Mouse (Mus musculus) neural tube, embryonic 13.5 days (tissue): ENCODE results near the gene Samd5. TPM values are rescaled to one million over a fixed set of nuclear protein-coding genes. Genes with fewer than 3 reads are reported as not detected.

Source experiments
- ATAC-seq: fragments of 200-750 bp; cut with Nextera tagmentation; 2 replicates; pipeline ENCODE4 v1.8.0; 2017; ENCODE audit warnings: low read depth, mild to moderate bottlenecking, moderate TSS enrichment, moderate library complexity
- H3K27ac ChIP-seq: fragments of 300-500 bp; sonication (generic); replicated peaks from 2 replicates; pipeline ENCODE4 v1.5.1; 2015; ENCODE audit warnings: moderate library complexity, mild to moderate bottlenecking, inconsistent platforms
- H3K27me3 ChIP-seq: fragments of 300-500 bp; sonication (generic); 2 replicates; pipeline ENCODE4 v1.6.1; 2015; ENCODE audit warnings: mild to moderate bottlenecking, inconsistent platforms
- H3K36me3 ChIP-seq: fragments of 300-500 bp; sonication (generic); 2 replicates; pipeline ENCODE4 v1.6.1; 2015; ENCODE audit warnings: mild to moderate bottlenecking, inconsistent platforms
- H3K4me1 ChIP-seq: fragments of 300-500 bp; sonication (generic); replicated peaks from 2 replicates; pipeline ENCODE4 v1.6.1; 2015; ENCODE audit warnings: inconsistent platforms
- H3K4me2 ChIP-seq: fragments of 300-500 bp; sonication (generic); 2 replicates; pipeline ENCODE4 v1.6.1; 2015; ENCODE audit warnings: inconsistent platforms, mild to moderate bottlenecking, moderate library complexity
- H3K4me3 ChIP-seq: fragments of 300-500 bp; sonication (generic); 2 replicates; pipeline ENCODE4 v1.5.1; 2015; ENCODE audit warnings: mild to moderate bottlenecking, inconsistent platforms
- H3K9ac ChIP-seq: fragments of 300-500 bp; sonication (generic); 2 replicates; pipeline ENCODE4 v1.6.1; 2015; ENCODE audit warnings: moderate library complexity, mild to moderate bottlenecking, inconsistent platforms
- H3K9me3 ChIP-seq: fragments of 300-500 bp; sonication (generic); 2 replicates; pipeline ENCODE4 v1.6.1; 2016; ENCODE audit warnings: inconsistent platforms
- WGBS: fragments of 180-500 bp; shearing (Covaris S2); methylation state at CpG from one replicate; pipeline ENCODE4 v1.1.7; 2015; 5-methylcytosine and 5-hydroxymethylcytosine counted together
- polyA plus RNA-seq: library from polyadenylated mRNA; unstranded; fragments of >200 nt; fragmentation: Nextera tagmentation; extraction: Ambion mirVana; gene quantifications from 2 replicates; pipeline ENCODE4 v1.2.1, GENCODE M21; 2015

Gene Samd5
- polyA plus RNA-seq = 4.2 TPM in 2 replicates

DNA sequence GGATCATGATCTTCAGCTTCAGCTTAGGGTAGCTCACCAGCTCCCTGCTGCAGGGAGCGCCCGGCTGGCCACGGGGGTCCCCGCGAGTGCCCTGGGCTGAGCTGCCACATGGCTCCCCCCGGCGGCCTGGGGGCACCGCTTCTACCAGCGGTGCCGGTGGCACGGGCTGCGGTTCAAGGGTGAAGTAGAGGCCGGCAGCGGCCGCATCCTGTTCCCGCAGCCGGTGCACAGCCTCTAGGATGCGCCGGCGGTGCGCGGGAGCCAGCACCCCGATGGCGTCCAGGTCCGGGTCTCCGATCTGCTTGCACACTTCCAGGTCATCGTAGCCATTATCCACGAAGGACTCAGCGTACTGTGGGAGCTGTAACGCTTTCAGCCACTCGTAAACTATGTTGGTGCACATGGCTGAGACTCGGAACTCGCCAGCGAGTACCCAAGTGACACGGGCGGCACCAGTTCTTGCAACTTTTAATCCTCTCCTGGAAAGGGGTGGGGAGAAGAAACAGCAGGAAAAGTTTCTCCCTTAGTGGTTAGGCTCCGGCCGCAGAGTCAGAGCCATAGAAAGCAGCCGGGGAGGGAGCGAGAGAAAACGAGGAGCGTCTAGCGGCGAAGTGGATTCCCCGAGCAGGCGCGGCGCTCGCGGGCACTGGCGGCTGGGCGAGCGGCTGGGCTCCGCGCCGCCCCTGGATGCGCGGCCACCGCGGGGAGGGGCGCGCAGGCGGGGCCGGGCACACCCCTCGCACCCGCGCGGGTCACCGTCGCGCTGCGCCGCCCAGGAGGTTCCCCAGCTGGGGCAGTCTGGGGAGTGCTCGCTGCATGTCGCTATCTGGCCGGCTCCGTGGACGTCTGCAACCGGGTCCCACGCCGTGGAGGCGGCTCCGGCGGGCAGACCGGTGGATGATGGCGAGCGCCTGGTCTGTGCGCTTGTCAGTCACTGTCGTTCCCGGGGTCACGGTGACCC lies at the start of gene Samd5:
Gene Samd5, minus strand, starts transcription at position 648 of the 961 bp plus-strand sequence.
- H3K9ac ChIP-seq = peak within 1 kb of the TSS; percentile 79
- peaks cover 23% of the 10 kb centered on the region for H3K27me3 ChIP-seq
- H3K9me3 ChIP-seq = no peaks in the 10 kb centered on the region
- H3K4me1 ChIP-seq = peaks cover 47% of the 10 kb centered on the region
- WGBS = 1% methylated on average over 91 of the region's 91 CpGs
- H3K4me3 ChIP-seq = peak within 1 kb of the TSS; percentile 71
- no peaks in the 10 kb centered on the region for H3K36me3 ChIP-seq
- H3K4me2 ChIP-seq = peak within 1 kb of the TSS; percentile 95
- peak within 1 kb of the TSS; percentile 81 for H3K27ac ChIP-seq
- peak; percentile 85 for ATAC-seq

DNA sequence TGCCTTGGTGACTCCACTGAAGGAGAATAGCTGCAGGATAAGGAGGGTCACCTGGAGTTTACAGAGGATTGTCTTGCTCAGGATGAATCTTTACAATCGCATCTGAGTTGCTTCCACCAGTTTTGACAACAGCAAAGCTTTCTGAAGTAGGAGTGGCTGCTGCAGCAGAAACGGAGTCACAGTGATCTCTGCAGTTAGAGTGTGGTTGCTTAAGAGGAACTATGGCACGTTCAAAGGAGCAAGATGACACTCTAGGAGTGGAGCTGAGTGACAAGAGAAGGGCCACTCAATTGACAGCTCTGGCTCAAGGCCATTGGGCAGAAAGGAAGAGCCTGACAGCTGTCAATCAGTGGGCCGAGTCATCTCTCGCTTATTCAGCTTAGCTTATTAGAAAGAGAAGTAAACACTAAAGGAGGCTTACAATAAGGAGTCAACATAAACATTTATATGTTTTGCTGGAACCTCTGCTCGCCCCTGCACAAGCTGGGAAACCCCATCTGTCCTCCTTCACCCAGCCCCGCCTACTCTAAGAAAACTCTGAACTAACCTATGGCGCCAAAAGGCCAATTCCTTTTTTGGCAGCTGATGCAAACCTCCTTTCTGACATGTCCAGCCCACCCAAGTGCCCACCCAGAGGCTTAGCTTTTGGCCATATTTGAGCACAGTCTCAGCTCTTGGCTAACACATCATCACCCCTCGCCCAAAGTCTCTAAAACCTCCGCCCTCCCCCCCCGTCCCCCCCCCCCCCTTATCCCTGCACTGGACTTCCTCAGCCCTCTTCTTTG lies 47.7 kb upstream of the Samd5 start:
- no peak overlapping the region for H3K4me3 ChIP-seq
- H3K9ac ChIP-seq = no peak overlapping the region
- ATAC-seq = no peak
- no peaks in the 10 kb centered on the region for H3K9me3 ChIP-seq
- WGBS = 85% methylated on average over 10 of the region's 11 CpGs
- no peak overlapping the region for H3K27ac ChIP-seq
- H3K4me2 ChIP-seq = no peak overlapping the region
- no peaks in the 10 kb centered on the region for H3K4me1 ChIP-seq
- H3K27me3 ChIP-seq = no peaks in the 10 kb centered on the region
- H3K36me3 ChIP-seq = no peaks in the 10 kb centered on the region

DNA sequence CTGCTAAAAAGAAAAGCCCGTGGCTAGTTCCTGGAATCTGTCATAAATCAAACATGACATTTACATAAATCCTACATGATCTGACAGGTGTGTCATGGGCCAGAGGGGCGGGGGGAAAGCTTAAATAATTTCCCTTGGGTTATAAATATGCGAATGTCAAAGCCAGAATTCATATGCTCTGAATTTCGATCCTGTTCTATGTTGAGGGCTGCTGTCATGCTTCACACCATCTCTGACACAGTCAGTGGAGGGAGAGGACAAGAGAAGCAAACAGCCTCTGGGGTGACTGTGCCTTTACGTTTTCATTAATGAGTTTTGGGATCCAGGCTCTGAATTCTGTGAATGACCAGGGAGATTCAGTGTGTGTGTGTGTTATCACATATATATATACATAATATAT lies 45.0 kb upstream of the Samd5 start:
- no peak for ATAC-seq
- no peaks in the 10 kb centered on the region for H3K9me3 ChIP-seq
- H3K4me2 ChIP-seq = no peak overlapping the region
- H3K9ac ChIP-seq = no peak overlapping the region
- 67% methylated on average over 5 of the region's 5 CpGs for WGBS
- H3K36me3 ChIP-seq = no peaks in the 10 kb centered on the region
- no peaks in the 10 kb centered on the region for H3K4me1 ChIP-seq
- no peak overlapping the region for H3K4me3 ChIP-seq
- H3K27me3 ChIP-seq = no peaks in the 10 kb centered on the region
- no peak overlapping the region for H3K27ac ChIP-seq

DNA sequence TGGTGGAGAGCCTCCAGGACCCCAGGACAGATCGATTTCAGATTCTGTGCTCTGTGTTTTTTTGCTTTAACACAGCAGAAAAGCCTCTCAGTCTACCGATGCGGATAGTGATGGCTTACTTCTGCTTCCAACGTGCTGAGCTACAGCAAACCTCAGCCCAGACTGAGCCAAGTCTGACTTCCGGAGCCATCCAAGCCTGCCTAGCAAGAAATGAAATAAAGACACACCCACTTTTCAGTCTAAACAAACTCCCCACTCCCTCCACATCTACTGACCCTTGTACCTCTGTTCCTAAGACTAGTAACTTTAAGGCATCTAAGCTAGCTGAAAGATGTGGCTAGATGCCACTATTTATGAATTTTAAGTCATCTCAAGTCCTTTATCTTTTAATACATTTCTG lies 43.1 kb upstream of the Samd5 start:
- Histone ChIP-seq H3K9ac (no peak overlapping the region), H3K4me3 (no peak overlapping the region), H3K4me2 (no peak overlapping the region), H3K9me3 (no peaks in the 10 kb centered on the region), H3K4me1 (no peaks in the 10 kb centered on the region), H3K27me3 (no peaks in the 10 kb centered on the region), H3K27ac (no peak overlapping the region), H3K36me3 (no peaks in the 10 kb centered on the region)
- WGBS = 82% methylated on average over 5 of the region's 5 CpGs
- ATAC-seq = no peak

DNA sequence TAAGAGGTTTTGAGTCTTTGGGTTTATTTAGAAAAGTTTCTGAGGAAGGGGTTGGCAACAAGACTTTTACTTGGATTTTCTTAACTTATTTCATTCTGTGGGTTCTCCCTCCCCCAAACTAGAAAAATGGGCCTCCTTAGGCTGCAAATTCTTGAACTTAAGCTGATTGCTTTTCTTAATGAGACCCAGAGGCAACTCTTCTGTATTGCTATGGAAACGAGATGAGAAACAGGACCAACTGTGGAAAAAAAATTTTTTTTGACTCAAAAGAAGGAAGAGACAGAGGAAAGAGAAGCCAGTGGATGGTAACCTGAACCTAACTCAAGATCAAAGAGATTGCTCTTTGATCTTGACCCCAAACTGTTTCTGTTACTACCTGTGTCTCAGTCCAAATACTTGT lies 29.9 kb upstream of the Samd5 start:
- H3K9me3 ChIP-seq = no peaks in the 10 kb centered on the region
- H3K27ac ChIP-seq = no peak overlapping the region
- no peak overlapping the region for H3K9ac ChIP-seq
- H3K36me3 ChIP-seq = no peaks in the 10 kb centered on the region
- no peaks in the 10 kb centered on the region for H3K27me3 ChIP-seq
- no peak for ATAC-seq
- H3K4me2 ChIP-seq = no peak overlapping the region
- no peaks in the 10 kb centered on the region for H3K4me1 ChIP-seq
- no peak overlapping the region for H3K4me3 ChIP-seq
- WGBS = 59% methylated on average over 1 of the region's 1 CpGs

DNA sequence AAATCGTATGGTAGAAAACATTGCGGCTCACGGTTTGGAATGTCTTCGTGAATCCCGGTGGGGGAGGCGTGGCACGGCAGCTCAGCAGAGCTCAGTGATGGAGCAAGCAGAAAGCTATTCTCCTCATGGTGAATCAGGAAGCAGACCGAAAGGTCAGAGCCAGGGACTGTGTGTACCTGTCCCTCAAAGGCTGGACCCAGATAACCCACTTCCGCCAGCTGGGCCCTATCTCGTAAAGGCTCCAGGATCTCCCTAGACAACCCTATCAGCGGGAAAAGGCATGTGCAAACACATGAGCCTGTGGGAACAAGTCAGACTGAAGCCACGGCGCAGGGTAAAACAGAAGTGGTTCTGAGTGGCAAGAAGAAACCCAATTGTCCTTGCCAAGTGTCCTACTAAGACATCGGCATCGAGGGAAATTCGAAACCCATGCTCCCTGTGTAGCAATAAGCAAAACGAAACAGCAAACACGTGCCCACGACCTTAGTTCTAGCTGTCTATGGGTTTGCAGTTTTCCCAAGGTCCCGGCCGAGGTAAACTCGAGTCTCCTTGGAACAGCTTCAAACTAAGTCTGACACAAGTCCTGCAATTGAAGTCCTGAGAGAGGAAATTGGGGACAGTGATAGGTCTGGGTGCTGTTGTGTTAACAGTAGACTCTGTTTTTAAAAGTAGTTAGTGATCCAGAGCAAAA lies 24.2 kb upstream of the Samd5 start:
- 94% methylated on average over 22 of the region's 22 CpGs for WGBS

DNA sequence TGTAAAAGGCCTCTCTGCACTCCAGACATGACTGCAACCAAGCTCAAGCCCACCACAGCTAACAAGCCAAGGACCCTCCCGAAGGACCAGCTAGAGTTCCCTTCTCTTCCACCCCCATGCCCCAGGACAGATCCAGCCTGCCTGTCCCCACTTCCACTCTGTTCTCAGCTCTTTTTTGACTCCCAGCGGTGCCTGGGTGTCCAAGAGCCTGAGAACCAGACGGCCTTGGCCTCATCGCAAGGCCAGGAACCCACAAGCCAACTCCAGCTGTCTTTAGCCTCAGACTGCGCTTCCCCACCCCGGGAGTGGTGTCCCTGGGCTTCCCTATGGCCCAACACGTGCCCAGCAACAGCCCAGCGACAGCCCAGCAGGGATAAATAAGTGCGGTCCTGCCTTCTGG lies 23.1 kb upstream of the Samd5 start:
- H3K27ac ChIP-seq = no peak overlapping the region
- H3K27me3 ChIP-seq = peaks cover 16% of the 10 kb centered on the region; the same call in 1 of the 2 replicates
- no peaks in the 10 kb centered on the region for H3K9me3 ChIP-seq
- no peak overlapping the region for H3K4me2 ChIP-seq
- 79% methylated on average over 9 of the region's 9 CpGs for WGBS
- no peak overlapping the region for H3K9ac ChIP-seq
- no peak for ATAC-seq
- H3K4me3 ChIP-seq = no peak overlapping the region
- H3K4me1 ChIP-seq = peaks cover 5% of the 10 kb centered on the region
- no peaks in the 10 kb centered on the region for H3K36me3 ChIP-seq

More for the DNA sequence above, 24.2 kb upstream of the Samd5 start:
- Histone ChIP-seq H3K9me3 (no peaks in the 10 kb centered on the region), H3K27me3 (peaks cover 16% of the 10 kb centered on the region; the same call in 1 of the 2 replicates), H3K4me2 (no peak overlapping the region), H3K36me3 (no peaks in the 10 kb centered on the region), H3K4me1 (peaks cover 5% of the 10 kb centered on the region), H3K27ac (no peak overlapping the region), H3K4me3 (no peak overlapping the region), H3K9ac (no peak overlapping the region)
- ATAC-seq = no peak

DNA sequence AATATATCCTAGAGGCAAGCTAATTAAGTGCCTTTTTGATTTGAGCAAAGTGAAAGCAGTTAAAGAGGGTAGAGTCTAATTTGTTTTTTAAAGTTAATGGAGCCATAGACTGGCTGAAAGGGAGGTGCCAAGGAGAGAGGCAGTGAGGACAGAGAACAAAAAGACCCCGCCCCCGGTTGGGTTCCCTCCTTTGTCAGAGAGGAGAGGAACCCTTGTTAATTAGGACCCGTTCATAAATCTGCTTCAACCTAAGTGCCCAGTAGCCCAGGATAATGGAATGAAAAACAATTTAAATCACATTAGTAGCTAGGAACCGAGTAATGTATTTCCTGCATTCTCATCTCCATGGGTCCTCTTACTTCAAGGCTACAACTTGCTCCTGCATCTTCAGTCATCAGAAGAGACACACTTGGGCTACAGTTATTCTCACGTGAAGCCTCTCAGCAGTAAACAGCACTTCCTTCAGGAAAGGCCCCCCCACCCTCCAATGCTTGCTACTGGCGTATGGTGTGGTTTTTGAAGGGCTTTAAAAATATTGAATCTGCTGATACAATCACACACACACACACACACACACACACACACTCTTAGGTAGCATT lies 21.6 kb upstream of the Samd5 start:
- no peak overlapping the region for H3K4me2 ChIP-seq
- no peak overlapping the region for H3K27ac ChIP-seq
- H3K9me3 ChIP-seq = no peaks in the 10 kb centered on the region
- H3K27me3 ChIP-seq = peaks cover 16% of the 10 kb centered on the region; the same call in 1 of the 2 replicates
- H3K4me1 ChIP-seq = peaks cover 5% of the 10 kb centered on the region
- H3K36me3 ChIP-seq = no peaks in the 10 kb centered on the region
- ATAC-seq = peak; percentile 75
- no peak overlapping the region for H3K4me3 ChIP-seq
- no peak overlapping the region for H3K9ac ChIP-seq
- 11% methylated on average over 6 of the region's 6 CpGs for WGBS

DNA sequence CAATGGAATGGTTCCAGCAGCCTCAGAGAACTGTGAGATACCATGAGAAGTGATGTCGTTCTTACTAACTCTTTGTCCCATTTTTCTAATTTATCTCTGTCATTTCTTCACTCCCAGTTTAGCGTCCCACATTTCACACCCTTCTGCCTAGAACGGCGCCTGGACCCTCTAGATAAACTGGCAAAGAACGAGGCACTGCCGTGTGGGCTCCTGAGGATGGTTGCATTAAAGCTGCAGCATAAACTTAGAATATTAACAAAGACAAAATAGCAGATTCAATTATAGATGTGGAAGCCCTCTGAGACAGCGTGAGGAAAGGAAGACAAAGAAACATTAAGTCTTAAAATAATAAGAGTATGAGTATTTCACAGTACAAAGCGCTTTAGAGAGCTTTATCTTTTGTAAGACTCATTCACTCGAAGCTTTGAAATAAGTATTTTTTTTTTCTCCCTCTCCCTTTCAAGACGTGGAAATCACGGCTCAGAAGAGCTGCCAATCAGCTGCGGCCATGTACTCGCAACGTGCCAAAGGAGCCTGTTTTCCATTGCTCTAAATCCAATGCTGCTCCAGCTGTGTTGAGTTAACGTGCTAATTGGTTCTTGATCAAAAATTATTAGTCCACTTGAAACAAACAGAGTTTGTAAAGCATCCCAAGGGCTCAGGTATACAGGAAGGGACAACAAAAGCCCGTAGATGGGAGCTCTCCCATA lies 19.1 kb upstream of the Samd5 start:
- ATAC-seq = no peak
- H3K4me3 ChIP-seq = no peak overlapping the region
- no peaks in the 10 kb centered on the region for H3K36me3 ChIP-seq
- no peak overlapping the region for H3K27ac ChIP-seq
- no peaks in the 10 kb centered on the region for H3K9me3 ChIP-seq
- peaks cover 13% of the 10 kb centered on the region; the same call in 1 of the 2 replicates for H3K27me3 ChIP-seq
- H3K4me1 ChIP-seq = peaks cover 5% of the 10 kb centered on the region
- H3K4me2 ChIP-seq = no peak overlapping the region
- H3K9ac ChIP-seq = no peak overlapping the region
- WGBS = 67% methylated on average over 16 of the region's 16 CpGs

DNA sequence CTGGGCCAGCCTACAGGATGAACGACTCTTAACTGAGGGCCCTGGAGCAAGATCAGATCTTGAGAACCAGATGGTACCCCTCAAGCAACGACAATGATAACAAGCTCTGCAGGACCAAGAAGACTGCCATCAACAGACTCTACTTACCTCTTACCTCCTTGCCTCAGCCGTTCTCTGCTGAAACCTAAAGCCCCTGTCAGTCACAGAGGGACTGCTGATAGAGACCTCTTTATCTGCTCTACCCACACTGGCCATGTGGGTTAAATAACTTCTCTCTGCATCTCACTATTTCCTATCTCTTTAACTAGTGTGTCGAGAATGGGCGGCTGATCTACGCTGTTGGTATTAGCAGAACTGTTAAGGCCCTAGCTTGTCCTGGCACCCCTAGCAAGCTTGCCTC lies 5.9 kb upstream of the Samd5 start:
- peaks cover 25% of the 10 kb centered on the region for H3K4me1 ChIP-seq
- ATAC-seq = no peak
- H3K9ac ChIP-seq = no peak overlapping the region
- H3K27me3 ChIP-seq = peaks cover 6% of the 10 kb centered on the region
- 93% methylated on average over 6 of the region's 6 CpGs for whole genome bisulfite sequencing
- no peaks in the 10 kb centered on the region for H3K9me3 ChIP-seq
- H3K36me3 ChIP-seq = no peaks in the 10 kb centered on the region
- no peak overlapping the region for H3K27ac ChIP-seq
- H3K4me3 ChIP-seq = no peak overlapping the region
- no peak overlapping the region for H3K4me2 ChIP-seq

DNA sequence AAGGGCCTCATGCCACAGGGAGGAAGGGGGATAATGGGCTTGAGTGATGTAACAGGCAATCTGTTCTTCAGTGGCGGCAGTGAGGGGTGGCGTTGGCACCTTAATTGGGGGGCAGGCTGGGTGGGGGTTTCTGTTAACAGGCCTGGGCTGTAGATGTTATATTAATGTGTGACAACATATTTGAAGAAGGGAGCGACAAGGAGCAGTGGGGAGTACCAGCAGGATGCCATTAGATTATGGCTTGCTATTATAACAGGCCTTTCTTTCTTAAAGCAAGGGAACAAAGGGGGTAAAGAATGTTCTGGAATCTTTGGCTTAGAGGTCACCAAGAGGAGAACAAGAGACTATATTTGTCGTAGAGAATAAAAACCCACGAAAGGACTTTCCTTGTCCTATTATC lies 4.9 kb upstream of the Samd5 start:
- peaks cover 10% of the 10 kb centered on the region for H3K27me3 ChIP-seq
- WGBS = 17% methylated on average over 5 of the region's 5 CpGs

More for the DNA sequence above, 4.9 kb upstream of the Samd5 start:
- Histone ChIP-seq H3K27ac (no peak overlapping the region), H3K9ac (no peak overlapping the region), H3K9me3 (no peaks in the 10 kb centered on the region), H3K4me3 (no peak overlapping the region), H3K4me2 (no peak overlapping the region), H3K36me3 (no peaks in the 10 kb centered on the region), H3K4me1 (peaks cover 31% of the 10 kb centered on the region)
- no peak for ATAC-seq
